Mouse (Mus musculus): ENCODE results near the gene Pcnt. TPM values are rescaled to one million over a fixed set of nuclear protein-coding genes. Genes with fewer than 3 reads are reported as not detected.

Pcnt gene
- polyA plus RNA-seq (2014; fragmentation: Illumina TruSeq; extraction: RNeasy Lipid Tissue Mini Kit (QIAGEN cat#74804); ENCODE audit: low replicate concordance): 8.7 TPM

DNA sequence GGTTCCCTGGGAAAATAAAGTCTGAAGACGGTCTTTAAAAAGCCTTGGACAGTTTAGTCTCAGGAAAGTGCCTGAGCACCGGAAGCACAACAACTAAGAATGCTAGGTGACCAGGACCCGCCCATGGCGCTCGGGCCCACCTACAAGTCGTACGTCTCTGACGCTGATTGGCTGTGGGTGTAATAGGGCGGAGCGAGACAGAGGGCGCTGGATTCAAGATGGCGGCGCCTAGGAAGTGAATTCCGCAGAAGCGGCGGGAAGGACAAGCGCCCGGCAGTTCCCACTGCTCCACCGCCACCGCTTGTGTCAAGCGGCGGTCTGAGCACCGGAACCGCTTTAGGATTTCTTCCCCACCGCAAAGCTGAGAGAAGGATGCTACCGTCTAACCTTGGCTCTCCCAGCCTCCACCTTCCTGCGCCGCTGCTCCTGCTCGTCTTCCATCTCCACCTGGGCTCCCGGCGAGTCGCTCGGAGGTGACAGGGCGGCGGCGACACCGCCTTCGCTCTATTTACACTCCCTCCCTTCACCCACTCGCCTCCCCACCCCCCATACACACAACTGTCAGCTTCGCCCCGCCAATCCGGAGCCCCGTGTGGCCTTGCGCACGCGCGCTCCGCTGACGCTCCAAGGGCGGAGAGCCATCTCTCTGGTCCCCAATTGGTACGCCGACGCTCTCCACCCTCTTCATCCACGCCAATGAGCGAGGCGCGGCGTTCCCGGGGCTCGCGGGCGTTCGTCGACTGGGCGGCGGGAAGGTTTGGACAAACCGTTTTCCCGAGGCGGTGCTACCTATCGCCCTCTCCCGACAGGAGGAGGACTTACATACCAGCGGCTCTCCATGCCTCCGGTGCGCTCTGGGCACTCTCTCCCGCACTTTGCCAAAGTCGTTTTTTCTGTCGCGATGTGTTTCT is at the start of gene Pcnt:
Gene Pcnt, minus strand, starts transcription at position 609 of the 911 bp plus-strand sequence.

GRCm38 (mm10) chr10:76468203-76469162 is 25.9 kb upstream of the Pcnt start, which contains the start of the genes Mcm3ap and Ybey:
TSS of gene Mcm3ap (plus strand) at chr10:76468927.
TSS of gene Ybey (minus strand) at chr10:76469114.

DNA sequence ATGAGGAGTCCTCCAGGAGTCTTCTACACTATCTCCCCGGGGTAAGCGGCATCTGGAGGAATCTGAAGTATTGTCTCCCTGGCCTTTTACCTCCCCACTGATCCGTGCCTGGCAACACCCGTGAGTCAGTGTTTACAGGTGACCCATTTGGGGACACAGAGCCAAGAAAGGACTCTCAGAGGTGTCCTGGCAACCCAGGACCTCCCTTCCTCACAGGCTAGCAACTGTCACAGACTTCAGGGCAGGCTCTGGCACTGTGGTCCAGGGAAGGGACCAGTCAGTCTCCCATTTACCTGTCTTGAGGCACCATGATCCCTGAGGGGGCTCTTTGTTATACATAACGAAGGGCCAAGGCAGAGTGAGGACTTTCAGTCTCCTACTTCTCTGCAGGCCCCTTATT is 6.3 kb upstream of the Pcnt start, which contains the start of gene 2610028H24Rik:
Gene 2610028H24Rik, plus strand, starts transcription at position 231 of the 400 bp plus-strand sequence.

GRCm38 (mm10) chr10:76440281-76440680 is 2.3 kb downstream of the Pcnt start, which contains the start of gene AC141477.1:
TSS of gene AC141477.1 (minus strand) at chr10:76440444.

DNA sequence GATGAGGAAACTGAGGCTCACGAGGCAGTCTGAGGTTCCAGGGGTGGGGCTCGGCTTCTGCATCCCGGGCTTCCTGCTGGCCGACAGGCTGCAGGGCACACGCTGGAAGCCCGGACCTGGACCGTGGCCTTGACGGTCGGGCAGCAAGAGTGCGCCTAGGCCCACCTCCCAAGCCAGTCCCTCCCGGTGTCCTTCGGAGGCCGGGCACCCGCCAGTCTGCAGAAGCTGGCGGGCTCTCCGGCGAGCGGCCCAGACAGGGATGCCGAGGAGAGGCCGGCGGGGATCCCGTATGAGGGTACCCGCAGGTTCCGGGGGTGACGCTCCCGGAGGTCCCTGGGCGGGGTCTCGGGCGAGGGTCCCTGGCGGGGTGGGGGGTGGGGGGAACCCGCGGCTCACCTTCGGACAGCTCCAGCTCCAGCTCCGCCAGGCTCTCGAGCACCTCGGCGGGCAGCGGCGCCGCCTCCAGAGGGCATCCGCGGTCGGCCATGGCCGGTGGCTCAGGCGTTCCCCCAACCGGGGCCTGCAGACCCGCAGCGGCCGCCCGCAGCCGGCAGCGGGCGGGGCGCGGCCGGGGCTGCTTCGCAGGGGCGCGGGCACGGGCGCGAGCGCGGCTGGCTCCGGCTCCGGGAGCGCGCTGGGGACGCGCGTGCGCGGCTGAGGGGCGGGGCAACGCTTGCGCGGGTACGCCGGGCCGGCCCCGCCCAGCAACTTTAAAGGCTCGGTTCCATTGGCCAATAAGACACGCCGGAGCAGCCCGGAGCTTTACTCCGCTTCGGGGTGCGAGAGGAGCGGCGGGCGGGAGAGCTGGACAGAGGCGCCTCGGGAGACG is 97.7 kb downstream of the Pcnt start, which contains the start of gene Dip2a:
Gene Dip2a, minus strand, starts transcription at position 581 of the 829 bp plus-strand sequence.

Other genes with a start within 250 kb of the Pcnt start
- gene Prmt2, start 204.9 kb downstream of the Pcnt start, polyA plus RNA-seq (2014; fragmentation: Illumina TruSeq; extraction: RNeasy Lipid Tissue Mini Kit (QIAGEN cat#74804); ENCODE audit: low replicate concordance): 1.0 TPM
- 0.56 TPM for gene S100b, start 188.9 kb downstream of the Pcnt start, polyA plus RNA-seq (2014; fragmentation: Illumina TruSeq; extraction: RNeasy Lipid Tissue Mini Kit (QIAGEN cat#74804); ENCODE audit: low replicate concordance)
- 8.8 TPM for gene Dip2a, start 97.5 kb downstream of the Pcnt start, polyA plus RNA-seq (2014; fragmentation: Illumina TruSeq; extraction: RNeasy Lipid Tissue Mini Kit (QIAGEN cat#74804); ENCODE audit: low replicate concordance)
- gene AC141477.1, start 2.3 kb downstream of the Pcnt start, polyA plus RNA-seq (2014; fragmentation: Illumina TruSeq; extraction: RNeasy Lipid Tissue Mini Kit (QIAGEN cat#74804); ENCODE audit: low replicate concordance): not detected
- gene 2610028H24Rik, start 6.3 kb upstream of the Pcnt start, polyA plus RNA-seq (2014; fragmentation: Illumina TruSeq; extraction: RNeasy Lipid Tissue Mini Kit (QIAGEN cat#74804); ENCODE audit: low replicate concordance): not detected
- gene Mcm3ap, start 26.1 kb upstream of the Pcnt start, polyA plus RNA-seq (2014; fragmentation: Illumina TruSeq; extraction: RNeasy Lipid Tissue Mini Kit (QIAGEN cat#74804); ENCODE audit: low replicate concordance): 3.3 TPM
- gene Ybey, start 26.3 kb upstream of the Pcnt start, polyA plus RNA-seq (2014; fragmentation: Illumina TruSeq; extraction: RNeasy Lipid Tissue Mini Kit (QIAGEN cat#74804); ENCODE audit: low replicate concordance): 1.3 TPM
- gene Lss, start 88.8 kb upstream of the Pcnt start, polyA plus RNA-seq (2014; fragmentation: Illumina TruSeq; extraction: RNeasy Lipid Tissue Mini Kit (QIAGEN cat#74804); ENCODE audit: low replicate concordance): 3.6 TPM
- not detected for gene Spatc1l, start 119.5 kb upstream of the Pcnt start, polyA plus RNA-seq (2014; fragmentation: Illumina TruSeq; extraction: RNeasy Lipid Tissue Mini Kit (QIAGEN cat#74804); ENCODE audit: low replicate concordance)
- gene Ftcd, start 132.9 kb upstream of the Pcnt start, polyA plus RNA-seq (2014; fragmentation: Illumina TruSeq; extraction: RNeasy Lipid Tissue Mini Kit (QIAGEN cat#74804); ENCODE audit: low replicate concordance): not detected
- 2.6 TPM for gene Col6a2, start 180.8 kb upstream of the Pcnt start, polyA plus RNA-seq (2014; fragmentation: Illumina TruSeq; extraction: RNeasy Lipid Tissue Mini Kit (QIAGEN cat#74804); ENCODE audit: low replicate concordance)

Measured in small intestine, adult 10 weeks (tissue).